Mouse (Mus musculus) testis, postnatal 14 days (tissue): ENCODE measurements around the gene Lrig1.

Experiments
- DNase-seq: peaks from one replicate; pipeline ENCODE4 v3.0.0; 2021; ENCODE audit warnings: low spot score

Lrig1 gene

GRCm38 (mm10) chr6:94676300-94676699, 23.7 kb downstream of the Lrig1 start:
- DNase-seq: no peak

GRCm38 (mm10) chr6:94672426-94672825, 27.5 kb downstream of the Lrig1 start:
- DNase-seq: no peak

GRCm38 (mm10) chr6:94669370-94669769, 30.6 kb downstream of the Lrig1 start:
- no peak for DNase-seq

- DNase-seq: no peak
Measured at GRCm38 (mm10) chr6:94668204-94668863, 31.6 kb downstream of the Lrig1 start.

GRCm38 (mm10) chr6:94667131-94667530, 32.8 kb downstream of the Lrig1 start:
- no peak for DNase-seq

GRCm38 (mm10) chr6:94666432-94667119, 33.4 kb downstream of the Lrig1 start:
- DNase-seq: no peak

GRCm38 (mm10) chr6:94665677-94666076, 34.3 kb downstream of the Lrig1 start:
- DNase-seq: no peak

- DNase-seq: no peak
Measured at GRCm38 (mm10) chr6:94665248-94665647, 34.7 kb downstream of the Lrig1 start.

- DNase-seq: no peak
Measured at GRCm38 (mm10) chr6:94664000-94664399, 36.0 kb downstream of the Lrig1 start.

- DNase-seq: no peak
Measured at GRCm38 (mm10) chr6:94661923-94662322, 38.0 kb downstream of the Lrig1 start.

- no peak for DNase-seq
Measured at GRCm38 (mm10) chr6:94661321-94661720, 38.6 kb downstream of the Lrig1 start.

GRCm38 (mm10) chr6:94659886-94660333, 40.0 kb downstream of the Lrig1 start:
- no peak for DNase-seq

GRCm38 (mm10) chr6:94658136-94658480, 41.9 kb downstream of the Lrig1 start:
- no peak for DNase-seq

- no peak for DNase-seq
Measured at GRCm38 (mm10) chr6:94657204-94658135, 42.5 kb downstream of the Lrig1 start.

GRCm38 (mm10) chr6:94655818-94656478, 44.0 kb downstream of the Lrig1 start:
- no peak for DNase-seq

- DNase-seq: no peak
Measured at GRCm38 (mm10) chr6:94653388-94654316, 46.3 kb downstream of the Lrig1 start.

- DNase-seq: no peak
Measured at GRCm38 (mm10) chr6:94652659-94653213, 47.2 kb downstream of the Lrig1 start.

- DNase-seq: no peak
Measured at GRCm38 (mm10) chr6:94651541-94651940, 48.4 kb downstream of the Lrig1 start.

GRCm38 (mm10) chr6:94649637-94650036, 50.3 kb downstream of the Lrig1 start:
- DNase-seq: no peak

- DNase-seq: no peak
Measured at GRCm38 (mm10) chr6:94648496-94648895, 51.5 kb downstream of the Lrig1 start.
